Mouse (Mus musculus) G1E (cell line): ENCODE data around the gene Rbm7. TPM values are rescaled to one million over a fixed set of nuclear protein-coding genes. Genes with fewer than 3 reads are reported as not detected.
"Not testable (repeated sequence)": the region's sequence is repeated elsewhere in the genome, so short reads cannot be mapped to it uniquely, and the experiment has no call there.

ENCODE experiments used
- ATAC-seq: 2 replicates; pipeline ENCODE4 v1.8.0; 2016; ENCODE audit warnings: mild to moderate bottlenecking; ENCODE audit not compliant: insufficient number of reproducible peaks, poor library complexity, low FRiP score, severe bottlenecking; ENCODE audit errors: extremely low read depth
- DNase-seq: peaks from one replicate; pipeline ENCODE4 v3.0.0; 2012; ENCODE audit warnings: low spot score
- H3K27me3 ChIP-seq: 2 replicates; pipeline ENCODE4 v1.6.1; 2012; ENCODE audit warnings: mild to moderate bottlenecking, low read length, inconsistent platforms; ENCODE audit not compliant: insufficient read depth
- H3K36me3 ChIP-seq: replicated peaks from 2 replicates; pipeline ENCODE3; 2012; ENCODE audit warnings: mild to moderate bottlenecking, inconsistent platforms
- H3K4me1 ChIP-seq: 2 replicates; pipeline ENCODE4 v1.6.1; 2012; ENCODE audit warnings: low read depth, low read length, inconsistent platforms, mixed read lengths; ENCODE audit not compliant: insufficient read depth
- H3K4me3 ChIP-seq: 2 replicates; pipeline ENCODE4 v1.5.1; 2012; ENCODE audit warnings: low read depth, mild to moderate bottlenecking, inconsistent platforms, low read length, moderate library complexity, mixed read lengths
- H3K9me3 ChIP-seq: replicated peaks from 2 replicates; pipeline ENCODE4 v1.6.1; 2012; ENCODE audit warnings: inconsistent platforms
- CTCF ChIP-seq: IDR thresholded peaks from 2 replicates; pipeline ENCODE4 v1.5.1; 2012; ENCODE audit warnings: low read depth, low read length, inconsistent platforms, mixed read lengths
- GATA1 ChIP-seq: IDR thresholded peaks from 2 replicates; pipeline ENCODE4 v1.6.1; 2012; ENCODE audit warnings: borderline replicate concordance, low read length, inconsistent platforms, mixed read lengths
- GATA2 ChIP-seq: IDR thresholded peaks from 2 replicates; pipeline ENCODE4 v1.6.1; 2012; ENCODE audit warnings: low read depth, low read length, inconsistent platforms, borderline replicate concordance
- POLR2AphosphoS5 ChIP-seq: IDR thresholded peaks from 2 replicates; pipeline ENCODE4 v1.6.1; 2012; ENCODE audit warnings: low read depth, low read length, inconsistent platforms; ENCODE audit not compliant: insufficient replicate concordance
- TAL1 ChIP-seq: conservative IDR thresholded peaks from 2 replicates; pipeline ENCODE4 v1.6.1; 2012; ENCODE audit warnings: low read depth, low read length, inconsistent platforms, mixed read lengths
- polyA plus RNA-seq: library from polyadenylated mRNA; stranded (reverse); fragments of >175 nt; gene quantifications from 2 replicates; pipeline ENCODE4 v1.2.3, GENCODE M21; 2012
- total RNA-seq, 2 experiments: library from RNA; stranded (forward) in 1 of 2; stranded (reverse) in 1 of 2; fragments of 200-1000 nt in 1 of 2; fragments of >200 nt in 1 of 2; fragmentation: Nextera tagmentation in 1 of 2; gene quantifications; 2 replicates each; pipeline ENCODE4 v1.2.3; 2014 to 2017

Gene Rbm7
- total and polyA plus RNA-seq, 3 experiments = 58.6 to 154 (median 115) TPM

DNA sequence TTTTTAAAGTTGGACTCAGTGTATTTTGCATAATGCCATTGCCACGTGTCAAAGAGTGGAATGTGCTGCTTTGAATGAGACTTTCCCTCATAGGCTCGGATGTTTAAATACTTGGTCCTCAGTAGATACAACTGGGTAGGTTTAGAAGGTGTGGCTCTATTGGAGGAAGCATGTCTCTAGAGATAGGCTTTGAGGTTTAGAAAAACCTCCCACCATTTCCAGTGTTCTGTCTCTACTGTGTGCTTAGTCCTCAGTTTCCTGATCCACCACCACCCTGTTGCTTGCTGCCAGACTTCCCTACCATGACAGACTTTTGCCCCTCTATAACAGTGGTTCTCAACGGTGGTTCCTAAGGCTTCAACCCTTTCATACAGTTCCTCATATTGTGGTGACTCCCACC, 37.1 kb upstream of the Rbm7 start:
- Histone ChIP-seq H3K4me3 (no peak overlapping the region), H3K27me3 (peaks cover 4% of the 10 kb centered on the region; the same call in 1 of the 2 replicates), H3K9me3 (no peaks in the 10 kb centered on the region), H3K36me3 (no peaks in the 10 kb centered on the region), H3K4me1 (no peaks in the 10 kb centered on the region)
- TF ChIP-seq TAL1 = no peak
- no peak for TF ChIP-seq GATA2
- TF ChIP-seq CTCF = no peak
- ATAC-seq (no peak), DNase-seq (no peak)

DNA sequence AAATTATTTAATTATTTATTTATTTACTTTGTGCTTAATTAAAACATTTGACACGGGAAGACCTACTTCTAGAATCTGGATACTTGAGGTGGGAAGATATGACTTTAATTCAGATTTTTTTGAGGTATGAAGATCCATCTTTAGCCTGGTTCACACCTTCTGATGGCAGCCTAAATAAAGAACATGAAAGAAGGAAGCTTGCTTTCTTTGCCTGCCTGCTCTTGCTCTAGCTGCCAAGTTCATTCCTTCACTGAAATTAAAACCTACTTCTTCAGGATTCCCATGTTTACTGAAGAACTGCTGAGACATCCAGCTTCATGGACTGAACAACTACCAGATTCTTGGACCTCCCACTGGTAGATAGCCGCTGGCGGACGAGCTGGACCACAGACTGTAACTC, 36.2 kb upstream of the Rbm7 start:
- no peaks in the 10 kb centered on the region for H3K36me3 ChIP-seq
- no peaks in the 10 kb centered on the region for H3K9me3 ChIP-seq
- H3K4me3 ChIP-seq = no peak overlapping the region
- DNase-seq (no peak), ATAC-seq (no peak)
- no peaks in the 10 kb centered on the region for H3K4me1 ChIP-seq
- no peak for TF ChIP-seq POLR2AphosphoS5
- no peak for TF ChIP-seq GATA1
- TF ChIP-seq TAL1 = no peak
- no peak for TF ChIP-seq GATA2
- no peak for TF ChIP-seq CTCF
- H3K27me3 ChIP-seq = peaks cover 4% of the 10 kb centered on the region; the same call in 1 of the 2 replicates

DNA sequence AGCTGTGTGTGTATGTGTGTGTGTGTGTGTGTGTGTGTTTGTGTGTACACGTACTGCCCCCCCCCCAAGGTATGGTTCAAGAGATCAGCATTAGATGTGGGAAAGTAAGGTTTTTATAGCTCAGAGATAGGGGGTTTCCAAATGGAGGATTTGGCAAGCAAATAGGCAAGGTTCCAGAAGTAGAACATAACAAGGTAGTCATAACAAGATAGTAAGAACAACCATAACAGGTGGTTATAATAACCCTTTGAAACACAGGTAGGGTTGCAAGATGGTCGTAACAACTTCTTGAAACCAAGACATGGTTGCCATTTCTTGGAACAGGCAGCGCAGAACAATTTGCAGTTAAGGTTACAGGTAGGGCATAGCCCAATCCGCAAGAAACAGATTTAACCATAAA, 31.4 kb upstream of the Rbm7 start:
- no peak for TF ChIP-seq CTCF
- no peak for TF ChIP-seq GATA1
- TF ChIP-seq TAL1 = no peak
- no peak for TF ChIP-seq POLR2AphosphoS5
- no peak for TF ChIP-seq GATA2
- no peak for ATAC-seq
- H3K4me1 ChIP-seq = no peaks in the 10 kb centered on the region

DNA sequence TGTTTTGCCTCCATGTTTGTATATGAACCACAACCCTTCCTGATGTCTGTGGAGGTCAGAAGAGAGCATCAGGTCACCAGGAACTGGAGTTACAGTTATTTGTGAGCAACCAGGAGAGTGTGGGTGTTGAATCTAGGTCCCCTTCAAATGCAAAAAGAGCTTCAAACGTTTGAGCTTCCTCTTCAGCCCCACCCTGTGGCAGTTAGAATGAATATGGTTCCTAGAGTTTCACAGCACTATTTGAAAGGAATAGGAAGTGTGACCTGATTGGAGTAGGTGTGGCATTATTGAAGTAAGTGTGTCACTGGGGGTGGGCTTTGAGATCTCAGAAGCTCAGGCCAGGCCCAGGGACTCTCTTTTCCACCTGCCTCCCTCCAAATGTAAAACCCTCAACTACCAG, 30.5 kb upstream of the Rbm7 start:
- H3K36me3 ChIP-seq = no peaks in the 10 kb centered on the region
- no peak for TF ChIP-seq POLR2AphosphoS5
- no peak for TF ChIP-seq TAL1
- TF ChIP-seq GATA1 = no peak
- no peak for TF ChIP-seq GATA2
- no peak for TF ChIP-seq CTCF
- DNase-seq (no peak), ATAC-seq (no peak)
- H3K4me1 ChIP-seq = no peaks in the 10 kb centered on the region
- no peaks in the 10 kb centered on the region for H3K27me3 ChIP-seq
- no peaks in the 10 kb centered on the region for H3K9me3 ChIP-seq
- no peak overlapping the region for H3K4me3 ChIP-seq

More for the DNA sequence above, 31.4 kb upstream of the Rbm7 start:
- Histone ChIP-seq H3K9me3 (no peaks in the 10 kb centered on the region), H3K4me3 (no peak overlapping the region), H3K36me3 (no peaks in the 10 kb centered on the region), H3K27me3 (no peaks in the 10 kb centered on the region)
- DNase-seq = no peak

DNA sequence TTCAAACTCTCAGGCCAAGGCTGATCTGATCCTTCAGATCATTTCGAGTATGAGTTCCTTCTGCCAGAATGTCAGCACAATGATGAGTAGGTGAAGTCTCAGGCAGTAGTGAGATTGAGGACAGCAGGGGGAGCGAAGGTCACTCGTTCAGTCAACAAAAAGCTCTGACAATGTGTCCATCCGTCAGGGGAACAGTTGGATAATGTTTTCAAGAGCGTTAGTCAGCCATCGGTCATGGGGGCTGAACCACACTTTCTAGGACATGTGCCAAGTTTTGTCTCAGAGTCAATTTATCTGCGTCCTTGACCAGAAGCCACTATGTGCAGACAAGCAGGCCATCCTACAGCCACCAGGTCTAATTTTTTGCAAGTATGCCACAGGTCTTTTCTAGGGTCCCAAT, 25.3 kb upstream of the Rbm7 start:
- DNase-seq, ATAC-seq, H3K27me3 ChIP-seq, H3K36me3 ChIP-seq, H3K4me1 ChIP-seq, H3K4me3 ChIP-seq, H3K9me3 ChIP-seq: not testable (repeated sequence)

DNA sequence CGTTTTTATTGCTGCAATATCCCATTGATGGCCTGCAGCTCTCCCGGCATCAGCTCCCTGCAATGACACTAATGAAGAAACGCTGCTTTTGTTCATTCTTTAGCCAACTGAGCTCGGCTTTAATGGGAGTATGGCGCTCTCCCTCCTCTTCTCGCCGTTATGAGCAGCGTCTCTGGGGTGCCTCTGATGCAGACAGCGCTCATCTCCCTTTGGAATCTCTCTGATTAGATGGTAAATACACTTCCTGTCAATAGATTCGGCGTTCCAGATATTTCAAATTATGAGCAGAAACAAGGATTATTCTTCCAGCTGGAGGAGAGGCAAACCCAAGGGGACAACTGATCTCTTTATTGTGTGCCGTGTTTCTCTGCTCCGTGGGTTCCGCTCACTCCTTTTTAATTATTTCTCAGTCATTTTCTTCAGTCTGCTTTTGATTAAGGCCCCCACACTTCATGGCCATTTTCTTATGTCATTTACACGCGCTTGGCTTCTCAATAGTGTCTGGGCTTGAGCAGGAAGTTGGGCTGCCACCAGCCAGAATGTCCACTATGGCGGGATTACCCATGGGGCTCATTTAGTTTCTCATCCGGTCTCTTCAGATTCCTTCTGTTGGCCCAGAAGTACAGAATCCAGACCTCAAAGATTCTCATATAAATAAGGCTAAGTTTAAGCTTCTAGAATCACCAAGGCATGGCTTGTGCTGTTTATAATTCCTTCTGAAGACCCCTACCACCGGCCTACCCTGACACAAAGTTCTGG, 22.5 kb upstream of the Rbm7 start:
- DNase-seq (no peak), ATAC-seq (no peak)
- peaks cover 6% of the 10 kb centered on the region; the same call in 1 of the 2 replicates for H3K27me3 ChIP-seq
- no peaks in the 10 kb centered on the region for H3K36me3 ChIP-seq
- no peak overlapping the region for H3K4me3 ChIP-seq
- H3K9me3 ChIP-seq = no peaks in the 10 kb centered on the region
- no peaks in the 10 kb centered on the region for H3K4me1 ChIP-seq
- TF ChIP-seq GATA1 (no peak), POLR2AphosphoS5 (no peak), GATA2 (no peak), TAL1 (no peak), CTCF (no peak)

DNA sequence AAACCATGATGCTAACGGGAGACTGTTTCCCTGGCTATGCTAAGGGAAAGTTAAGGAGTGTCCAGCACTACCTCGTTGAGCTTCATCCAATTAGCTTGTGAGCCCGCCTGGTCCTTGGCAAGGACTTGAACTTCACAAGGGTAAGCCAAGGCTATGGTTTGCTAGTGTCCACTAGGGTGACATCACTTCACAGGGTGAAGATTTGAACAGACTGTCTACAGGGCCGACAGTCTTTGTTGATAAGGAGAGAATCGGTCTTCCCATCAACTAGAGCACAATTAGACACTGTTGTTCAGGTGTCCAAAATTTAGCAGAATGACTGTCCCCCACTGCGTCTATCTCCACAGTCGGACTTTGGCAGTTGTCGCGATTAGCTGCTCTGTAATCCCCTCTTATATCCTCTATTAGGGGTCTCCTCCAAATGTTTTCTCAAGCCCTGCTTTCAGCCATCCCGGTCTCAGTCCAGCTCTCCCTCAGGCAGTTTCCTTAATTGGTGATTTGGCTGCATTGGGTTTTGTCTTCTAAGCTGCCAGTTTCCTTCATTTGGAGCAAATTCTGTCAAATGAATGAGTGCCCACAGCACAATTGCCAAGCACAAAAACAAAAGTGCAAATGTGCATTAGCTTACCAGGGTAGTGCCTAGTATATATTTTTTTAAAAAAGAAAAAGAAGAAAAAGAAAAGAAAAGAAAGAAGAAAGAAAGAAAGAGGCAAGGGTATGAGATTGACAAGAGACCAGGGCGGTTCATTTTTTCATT, 21.7 kb upstream of the Rbm7 start:
- no peaks in the 10 kb centered on the region for H3K9me3 ChIP-seq
- no peak for TF ChIP-seq GATA1
- TF ChIP-seq GATA2 = no peak
- no peak for TF ChIP-seq TAL1
- no peak for TF ChIP-seq POLR2AphosphoS5
- TF ChIP-seq CTCF = no peak
- DNase-seq (no peak), ATAC-seq (no peak)
- no peaks in the 10 kb centered on the region for H3K4me1 ChIP-seq
- peaks cover 6% of the 10 kb centered on the region; the same call in 1 of the 2 replicates for H3K27me3 ChIP-seq
- no peaks in the 10 kb centered on the region for H3K36me3 ChIP-seq
- H3K4me3 ChIP-seq = no peak overlapping the region
